Mouse (Mus musculus): ENCODE results near the gene 2310030G06Rik.

- no peak for TF ChIP-seq CTCF (IDR thresholded peaks at IDR 0.05; ENCODE audit: extremely low read depth, insufficient read length, insufficient replicate concordance, low read depth, low read length)
- no peak for TF ChIP-seq POLR2A (IDR thresholded peaks at IDR 0.05; ENCODE audit: low read depth, low read length)
These were observed 49.3 kb downstream of the 2310030G06Rik start for GRCm38 (mm10) chr9:50696851-50697705.

Data from small intestine, adult 2 months (tissue).